Mouse (Mus musculus) cerebellum, adult 11-12 months (tissue): ENCODE results near the gene Lgi4.

Experiments
- DNase-seq: peaks from one replicate; pipeline ENCODE4 v3.0.0; 2022

Lgi4 gene

DNA sequence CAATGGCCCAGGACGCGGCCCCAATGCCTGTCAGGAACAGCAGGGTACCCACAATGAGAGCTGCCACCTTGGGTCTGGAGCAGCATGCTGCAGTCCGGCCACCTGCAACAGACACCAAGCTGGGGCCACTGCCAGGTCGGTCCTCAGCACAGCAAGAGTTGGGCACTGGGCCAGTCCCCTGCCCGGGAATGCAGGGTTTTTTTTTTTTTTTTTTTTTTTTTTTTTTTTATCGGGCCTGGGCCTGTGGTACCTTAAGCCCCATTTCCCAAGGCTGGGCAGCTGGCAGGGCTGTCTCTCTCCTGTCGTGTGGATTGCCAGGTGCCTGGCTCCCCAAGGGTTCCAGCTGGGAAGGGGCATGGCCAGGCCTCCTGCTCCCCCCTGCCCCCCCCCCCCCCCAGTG is 49.9 kb downstream of the Lgi4 start:
- peak; percentile 83 for DNase-seq

DNA sequence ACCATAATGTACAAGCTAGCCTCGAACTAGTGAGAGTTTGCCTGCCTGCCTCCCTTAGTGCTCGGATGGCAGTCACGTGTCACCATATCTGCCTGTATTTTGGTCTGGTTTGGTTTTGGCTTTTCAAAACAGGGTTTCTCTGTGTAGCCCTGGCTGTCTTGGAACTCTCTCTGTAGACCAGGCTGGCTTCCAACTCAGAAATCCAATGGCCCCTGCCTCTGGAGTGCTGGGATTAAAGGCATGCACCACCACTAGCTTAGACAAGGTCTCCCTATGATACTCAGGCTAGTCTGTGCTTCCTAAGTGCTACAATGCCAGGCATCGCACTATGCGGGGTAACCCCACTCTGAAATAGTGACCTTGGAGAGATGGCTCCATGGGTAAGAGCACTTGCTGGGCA is 50.7 kb downstream of the Lgi4 start:
- no peak for DNase-seq

DNA sequence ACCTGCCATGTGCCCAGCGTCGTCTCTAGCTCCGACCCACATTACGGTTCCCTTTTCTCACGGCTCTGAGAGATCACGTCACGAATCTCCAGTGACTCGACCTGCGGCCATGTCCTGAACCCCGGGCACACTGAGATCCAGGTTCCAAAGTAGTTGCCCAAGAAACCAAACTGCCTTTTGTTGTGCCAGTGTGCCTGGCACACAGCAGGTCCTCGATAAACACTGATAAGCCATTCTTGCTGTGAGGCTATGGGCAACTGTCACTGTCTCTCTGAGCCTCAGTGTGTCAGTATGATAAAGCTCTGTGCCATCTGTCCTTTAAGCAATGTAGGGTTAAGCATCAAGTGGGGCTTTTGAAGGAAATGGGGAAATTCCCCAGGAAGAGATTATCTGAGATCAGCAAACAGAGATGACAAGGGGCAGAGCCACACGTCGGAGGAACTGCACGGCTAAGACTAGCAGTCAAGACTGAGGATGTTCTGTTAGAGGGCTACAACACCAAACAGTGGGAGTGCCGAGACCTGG is 51.8 kb downstream of the Lgi4 start:
- DNase-seq = no peak

DNA sequence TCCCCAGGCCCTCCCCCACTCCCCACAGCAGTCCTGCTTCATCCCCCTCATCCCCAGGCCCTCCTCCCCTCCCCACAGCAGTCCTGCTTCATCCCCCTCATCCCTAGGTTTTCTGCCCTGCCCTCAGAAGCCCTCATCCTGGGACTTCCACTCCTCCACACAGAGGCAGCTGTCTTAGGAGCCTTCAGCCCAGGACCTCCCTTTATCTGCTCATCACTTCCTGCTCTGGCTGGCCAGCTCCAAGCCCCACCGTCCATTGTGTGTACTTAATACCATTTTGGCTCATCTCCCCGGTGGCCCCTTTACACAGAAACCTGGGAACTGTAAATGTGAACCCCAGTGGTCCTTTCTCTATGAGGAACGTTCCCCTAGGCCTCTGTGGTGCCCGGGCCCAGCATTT is 52.9 kb downstream of the Lgi4 start:
- DNase-seq = no peak

DNA sequence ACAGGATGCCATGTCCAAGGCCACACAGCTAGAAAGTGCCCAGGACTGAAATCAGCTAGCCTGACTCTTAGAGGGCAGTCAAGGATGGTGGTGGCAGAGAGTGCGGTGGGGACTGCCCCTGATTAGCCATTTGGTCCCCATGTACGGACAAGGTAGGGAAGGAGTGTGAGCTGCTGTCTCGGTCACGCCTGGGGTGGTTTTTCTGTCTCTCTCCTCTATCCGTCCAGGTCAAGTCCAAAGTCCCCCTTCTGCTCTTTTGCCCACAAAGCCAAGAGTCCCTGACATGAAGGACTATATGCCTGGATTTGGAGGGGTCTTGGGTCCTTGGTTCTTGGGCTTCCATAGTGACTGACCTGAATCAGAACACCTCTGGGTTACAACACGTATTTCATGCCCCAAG is 54.7 kb downstream of the Lgi4 start:
- no peak for DNase-seq

DNA sequence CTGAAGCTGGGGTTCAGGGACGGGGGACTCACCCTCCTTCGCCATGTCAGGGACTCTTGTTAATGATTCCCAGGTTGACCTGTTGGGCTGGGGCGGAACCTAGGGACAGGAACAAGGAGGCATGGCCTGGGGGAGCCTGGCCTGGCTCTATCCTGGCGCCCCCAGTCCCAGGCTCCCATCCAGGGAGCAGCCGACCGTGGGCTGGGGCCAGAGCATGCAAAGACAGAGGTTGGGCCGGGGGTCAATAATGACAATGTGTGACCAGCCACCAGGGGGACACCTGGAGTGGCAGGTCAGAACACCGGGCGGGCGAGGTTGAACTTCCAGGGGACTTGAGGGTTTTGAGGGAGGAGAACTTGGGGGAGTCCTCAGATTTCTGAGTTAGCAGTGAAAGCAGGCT is 55.5 kb downstream of the Lgi4 start:
- DNase-seq = no peak

DNA sequence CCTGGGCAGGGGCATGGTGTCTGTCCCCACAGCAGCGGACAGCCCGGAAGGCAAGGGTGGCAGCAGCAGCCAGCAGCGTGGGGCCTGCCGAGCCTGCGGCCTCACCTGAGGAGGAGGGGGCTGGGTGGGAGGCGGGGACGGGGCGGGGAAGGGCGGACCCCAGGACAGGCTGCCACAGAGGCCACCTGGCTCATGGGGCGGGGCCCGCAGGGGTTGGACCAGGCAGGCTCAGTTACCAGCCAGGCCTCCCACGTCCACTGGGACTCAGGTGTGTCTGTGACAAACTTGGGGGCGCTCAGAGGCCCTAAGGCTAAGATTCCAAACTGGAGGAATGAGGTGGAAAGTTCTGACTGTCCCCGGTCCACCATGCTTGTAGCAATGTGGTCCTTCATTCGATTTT is 56.0 kb downstream of the Lgi4 start, which contains the start of gene Hpn:
Gene Hpn (minus strand): TSS at position 109 of the 400 bp plus-strand sequence.
- no peak for DNase-seq

DNA sequence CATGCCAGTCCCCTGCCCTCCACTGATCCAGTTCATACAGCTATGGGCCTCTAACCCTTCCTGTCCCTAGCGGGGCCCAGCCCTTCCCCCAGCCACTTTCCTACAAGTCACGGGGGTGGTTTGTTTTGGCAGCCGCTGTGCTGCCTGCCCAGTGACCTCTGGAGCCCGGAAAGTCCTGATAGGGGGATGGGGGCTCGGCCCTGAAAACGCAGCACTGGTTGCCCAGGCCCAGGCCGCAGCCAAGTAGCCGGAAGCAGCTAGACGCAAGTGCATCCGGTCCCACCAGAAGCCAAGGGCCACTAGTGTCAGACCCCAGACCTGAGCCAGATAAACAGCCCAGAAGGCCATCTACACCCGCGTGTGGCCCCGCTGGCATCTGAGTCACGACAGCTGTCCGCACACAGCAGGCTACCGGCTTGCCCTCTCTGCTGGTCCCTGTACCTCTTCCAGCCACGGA is 56.5 kb downstream of the Lgi4 start:
- peak; percentile 83 for DNase-seq

DNA sequence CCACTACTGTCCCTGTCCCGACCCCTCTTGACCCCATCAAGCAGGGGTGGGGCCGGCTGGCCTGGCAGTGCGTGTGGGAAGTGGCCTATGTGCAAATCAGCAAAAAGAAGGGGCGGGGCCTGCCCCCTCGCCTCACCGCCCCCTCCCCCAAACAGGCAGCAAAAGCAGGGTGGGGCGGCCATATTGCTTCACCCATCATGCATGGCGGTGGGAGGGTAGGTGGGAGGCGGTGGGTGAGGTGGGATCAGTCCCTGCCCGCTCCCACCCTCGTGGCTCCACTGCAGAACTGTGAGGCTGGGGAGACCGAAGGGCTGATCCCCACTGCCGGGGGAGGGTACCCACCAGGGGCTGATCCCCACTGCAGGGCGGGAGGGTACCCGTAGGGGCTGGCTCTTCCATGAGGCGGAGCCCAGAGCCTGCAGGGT is 57.6 kb downstream of the Lgi4 start:
- peak; percentile 73 for DNase-seq

DNA sequence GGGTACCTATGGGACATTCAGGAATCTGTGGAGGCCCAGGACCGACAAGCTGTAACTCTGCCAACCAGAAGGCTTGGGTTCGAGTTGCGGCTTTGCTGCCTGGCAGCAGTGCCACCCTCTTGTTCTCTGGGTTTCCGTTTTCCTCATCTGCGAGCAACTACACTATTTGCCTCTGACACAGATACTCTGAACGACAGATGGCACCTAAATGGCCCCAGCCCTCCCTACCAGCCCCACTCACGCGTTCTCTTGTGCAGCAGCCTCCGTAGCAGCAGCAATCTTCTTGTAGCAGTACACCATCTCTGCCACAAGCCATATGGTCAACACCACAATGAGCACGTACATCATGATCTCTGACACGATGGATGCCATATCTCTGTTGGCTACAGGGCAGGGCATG is 58.3 kb downstream of the Lgi4 start:
- peak; percentile 80 for DNase-seq

DNA sequence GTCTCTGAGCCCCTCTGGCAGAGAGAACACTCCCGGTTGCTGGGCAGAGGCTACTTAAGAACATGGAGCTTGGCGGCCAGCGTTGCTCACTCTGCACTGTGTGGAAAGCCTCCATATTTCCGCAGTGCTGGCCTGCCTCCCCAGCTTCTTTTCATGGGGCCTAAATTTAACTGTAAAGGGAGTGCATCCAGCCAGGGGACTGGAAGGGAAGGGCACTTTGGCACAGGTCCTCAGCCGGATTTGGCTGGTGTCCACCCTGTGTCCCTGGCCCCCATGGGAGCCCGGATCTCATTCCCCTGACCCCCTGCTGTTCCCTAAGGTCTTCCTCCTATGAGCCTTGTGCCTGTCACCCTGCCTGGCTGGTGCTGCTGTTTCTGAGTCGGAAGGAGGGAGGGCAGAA is 59.3 kb downstream of the Lgi4 start:
- peak; percentile 83 for DNase-seq

DNA sequence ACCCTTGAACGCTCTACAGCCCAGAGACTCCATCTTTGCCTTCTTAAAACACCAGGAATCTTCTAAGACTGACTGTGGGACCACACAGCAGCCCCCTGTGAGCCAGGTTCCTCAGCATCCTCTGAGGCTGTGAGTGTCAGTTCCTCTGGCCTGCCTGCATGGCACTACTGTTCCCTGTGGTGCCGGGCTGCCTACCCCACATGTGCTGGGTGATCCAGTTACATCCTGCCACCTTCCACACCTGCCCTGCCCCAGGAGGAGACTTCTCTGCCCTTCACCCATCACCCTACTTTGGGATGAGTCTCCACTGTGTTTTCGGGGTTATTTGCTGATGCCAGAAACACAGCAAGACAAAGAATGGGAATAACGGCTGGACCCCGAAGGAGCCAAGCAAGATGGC is 60.4 kb downstream of the Lgi4 start:
- no peak for DNase-seq
